Mouse (Mus musculus) frontal cortex, postnatal 10 days (tissue): ENCODE measurements at regions not wholly inside any gene's neighbourhood (a gene's known extent, or its start where the extent isn't known, plus 50 kb on each side); places are given as distances from the start of the nearest gene placed in this dataset.
A peak's percentile ranks its signal among the peaks of the same experiment; 100 is the strongest.

Source experiments
- DNase-seq, 2 experiments: peaks; one replicate each; pipeline ENCODE4 v3.0.0; 2022; ENCODE audit warnings: low spot score in 2 of 2, mixed read lengths in 1 of 2

GRCm38 (mm10) chr9:35360139-35361100 is 60.5 kb upstream of the Cdon start:
- peak; percentile 60 to 66 for DNase-seq

GRCm38 (mm10) chr9:35361432-35361831 is 59.5 kb upstream of the Cdon start:
- no peak for DNase-seq

GRCm38 (mm10) chr9:35362276-35362675 is 58.7 kb upstream of the Cdon start:
- DNase-seq = no peak

- DNase-seq = no peak
Measured at GRCm38 (mm10) chr9:35363079-35363478, 57.8 kb upstream of the Cdon start.

DNA sequence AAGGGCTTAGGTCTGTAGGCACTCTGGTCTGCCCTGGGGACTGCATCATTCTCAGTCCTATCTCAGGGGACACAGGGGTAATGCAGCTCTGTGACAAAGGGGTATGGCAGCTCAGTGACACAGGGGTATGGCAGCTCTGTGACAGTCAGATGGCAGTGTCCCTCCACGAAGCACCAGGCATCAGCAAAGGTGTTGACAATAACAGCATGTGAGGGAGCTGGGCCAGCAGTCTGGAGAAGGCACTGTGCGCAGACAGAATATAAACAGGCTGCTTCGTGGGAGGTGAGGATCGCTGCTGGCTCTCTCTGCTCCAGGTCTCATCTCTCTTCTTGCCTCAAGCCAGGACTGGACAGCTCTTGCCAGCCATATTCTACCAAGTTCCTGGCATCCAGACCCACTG is 57.0 kb upstream of the Cdon start:
- no peak for DNase-seq

GRCm38 (mm10) chr9:35365975-35366374 is 55.0 kb upstream of the Cdon start:
- no peak for DNase-seq

DNA sequence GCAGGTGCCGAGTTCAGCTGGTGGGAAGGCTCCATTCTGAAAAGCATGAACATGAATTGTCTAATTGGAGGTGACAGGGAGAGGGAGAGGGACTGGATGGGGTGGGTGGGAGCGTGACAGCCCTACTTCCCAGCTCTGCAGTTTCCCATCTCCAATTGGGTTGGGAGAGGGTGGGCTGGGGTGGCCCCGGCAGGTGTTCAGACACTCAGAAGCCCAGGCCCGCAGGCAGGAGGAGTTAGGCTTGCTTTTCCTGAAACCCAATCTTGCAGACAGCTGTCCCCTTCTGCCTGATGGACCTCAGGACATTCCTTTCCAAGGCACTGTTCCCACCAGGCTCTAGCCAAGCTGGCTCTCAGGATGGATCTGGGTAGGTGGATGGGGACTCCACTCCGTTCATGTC is 51.9 kb upstream of the Cdon start:
- no peak for DNase-seq

GRCm38 (mm10) chr9:35370031-35370430 is 50.9 kb upstream of the Cdon start:
- DNase-seq = no peak

- no peak for DNase-seq
Measured at GRCm38 (mm10) chr9:35370895-35371294, 50.0 kb upstream of the Cdon start.
